Mouse (Mus musculus) MEL (cell line): Measurements from ENCODE around the gene Nr2c2ap. TPM values are rescaled to one million over a fixed set of nuclear protein-coding genes. Genes with fewer than 3 reads are reported as not detected.

ENCODE experiments used
- DNase-seq: peaks from one replicate; pipeline ENCODE4 v3.0.0; 2011; ENCODE audit warnings: low read depth, low spot score
- H3K27ac ChIP-seq: 2 replicates; pipeline ENCODE4 v1.5.1; 2012; ENCODE audit warnings: low read depth, mild to moderate bottlenecking, control low read depth, low read length, moderate library complexity; ENCODE audit not compliant: control insufficient read depth
- H3K27me3 ChIP-seq, 2 experiments: fragments of 150-350 bp in 1 of 2; sonication (generic) in 1 of 2; 2 replicates each; pipeline ENCODE4 v1.6.1; 2012; ENCODE audit warnings: low read length in 2 of 2, mild to moderate bottlenecking in 2 of 2, improper control_type of control experiment in 1 of 2, moderate library complexity in 1 of 2; ENCODE audit not compliant: insufficient read depth in 2 of 2, control insufficient read depth in 1 of 2
- H3K36me3 ChIP-seq, 2 experiments: 2 replicates each; pipeline ENCODE4 v1.6.1; 2012 to 2014; ENCODE audit warnings: low read length in 2 of 2, improper control_type of control experiment in 1 of 2, inconsistent platforms in 1 of 2, mild to moderate bottlenecking in 1 of 2; ENCODE audit not compliant: insufficient read depth in 2 of 2, control insufficient read depth in 1 of 2
- H3K4me1 ChIP-seq, 2 experiments: fragments of 150-350 bp in 1 of 2; sonication (generic) in 1 of 2; 2 replicates each; pipeline ENCODE4 v1.6.1; 2012; ENCODE audit warnings: low read length in 2 of 2, improper control_type of control experiment in 1 of 2, mild to moderate bottlenecking in 1 of 2; ENCODE audit not compliant: insufficient read depth in 2 of 2, control insufficient read depth in 1 of 2
- H3K4me3 ChIP-seq, 2 experiments: fragments of 150-350 bp in 1 of 2; sonication (generic) in 1 of 2; 2 replicates each; pipeline ENCODE4 v1.5.1; 2012; ENCODE audit warnings: low read depth in 2 of 2, low read length in 2 of 2, mild to moderate bottlenecking in 2 of 2, moderate library complexity in 2 of 2, control low read depth in 1 of 2, improper control_type of control experiment in 1 of 2; ENCODE audit not compliant: control insufficient read depth in 1 of 2, insufficient read depth in 1 of 2
- H3K79me2 ChIP-seq: 2 replicates; pipeline ENCODE4 v1.6.1; 2012; ENCODE audit warnings: mild to moderate bottlenecking, low read length, moderate library complexity; ENCODE audit not compliant: control insufficient read depth, poor library complexity, insufficient read depth
- H3K9ac ChIP-seq: 2 replicates; pipeline ENCODE4 v1.6.1; 2012; ENCODE audit warnings: low read depth, mild to moderate bottlenecking, control low read depth, low read length, moderate library complexity; ENCODE audit not compliant: control insufficient read depth, poor library complexity, severe bottlenecking
- H3K9me3 ChIP-seq: fragments of 150-350 bp; sonication (generic); replicated peaks from 2 replicates; pipeline ENCODE4 v1.6.1; 2012; ENCODE audit warnings: mild to moderate bottlenecking, low read length, improper control_type of control experiment, moderate library complexity; ENCODE audit not compliant: insufficient read depth
- CHD2 ChIP-seq: IDR thresholded peaks from 2 replicates; pipeline ENCODE4 v1.6.1; 2011; ENCODE audit warnings: low read length, improper control_type of control experiment
- CTCF ChIP-seq, 3 experiments: IDR thresholded peaks in 2 of 3; conservative IDR thresholded peaks in 1 of 3; 2 replicates each; pipeline ENCODE4 v1.5.1; 2011 to 2012; ENCODE audit warnings: low read length in 3 of 3, low read depth in 2 of 3, mild to moderate bottlenecking in 2 of 3, improper control_type of control experiment in 1 of 3, inconsistent platforms in 1 of 3, mixed read lengths in 1 of 3, moderate library complexity in 1 of 3; ENCODE audit not compliant: control insufficient read depth in 1 of 3, insufficient read depth in 1 of 3, poor library complexity in 1 of 3, severe bottlenecking in 1 of 3
- E2F4 ChIP-seq: IDR thresholded peaks from 2 replicates; pipeline ENCODE4 v1.6.1; 2011; ENCODE audit warnings: low read depth, low read length, improper control_type of control experiment, borderline replicate concordance
- EP300 ChIP-seq, 2 experiments: IDR thresholded peaks; 2 replicates each; pipeline ENCODE4 v1.6.1; 2011; ENCODE audit warnings: improper control_type of control experiment in 2 of 2, low read length in 2 of 2, low read depth in 1 of 2, mild to moderate bottlenecking in 1 of 2
- GABPA ChIP-seq: IDR thresholded peaks from 2 replicates; pipeline ENCODE4 v1.6.1; 2012; ENCODE audit warnings: low read depth, mild to moderate bottlenecking, inconsistent platforms, low read length, improper control_type of control experiment, moderate library complexity
- GATA1 ChIP-seq: IDR thresholded peaks from 2 replicates; pipeline ENCODE4 v1.6.1; 2011; ENCODE audit warnings: low read depth, low read length, improper control_type of control experiment
- HCFC1 ChIP-seq: IDR thresholded peaks from 2 replicates; pipeline ENCODE4 v1.6.1; 2012; ENCODE audit warnings: low read depth, mild to moderate bottlenecking, inconsistent platforms, low read length, improper control_type of control experiment, moderate library complexity
- JUND ChIP-seq: IDR thresholded peaks from 2 replicates; pipeline ENCODE4 v1.6.1; 2011; ENCODE audit warnings: low read depth, mild to moderate bottlenecking, improper control_type of control experiment, low read length
- KAT2A ChIP-seq: conservative IDR thresholded peaks from 2 replicates; pipeline ENCODE4 v1.6.1; 2012; ENCODE audit warnings: low read depth, low read length, improper control_type of control experiment, inconsistent platforms
- MAFK ChIP-seq: IDR thresholded peaks from 2 replicates; pipeline ENCODE4 v1.6.1; 2011; ENCODE audit warnings: low read depth, mild to moderate bottlenecking, low read length, improper control_type of control experiment, borderline replicate concordance
- MXI1 ChIP-seq: IDR thresholded peaks from 2 replicates; pipeline ENCODE4 v1.6.1; 2011; ENCODE audit warnings: mild to moderate bottlenecking, low read depth, low read length, improper control_type of control experiment
- MYB ChIP-seq: IDR thresholded peaks from 2 replicates; pipeline ENCODE4 v1.6.1; 2011; ENCODE audit warnings: mild to moderate bottlenecking, low read depth, low read length, improper control_type of control experiment
- NELFE ChIP-seq: IDR thresholded peaks from 2 replicates; pipeline ENCODE4 v1.6.1; 2011; ENCODE audit warnings: low read depth, low read length, improper control_type of control experiment
- NRF1 ChIP-seq: IDR thresholded peaks from 2 replicates; pipeline ENCODE4 v1.6.1; 2014; ENCODE audit warnings: low read depth, mild to moderate bottlenecking, inconsistent platforms, low read length, improper control_type of control experiment, moderate library complexity; ENCODE audit not compliant: poor library complexity, insufficient read depth, severe bottlenecking
- POLR2A ChIP-seq, 2 experiments: IDR thresholded peaks; 2 replicates each; pipeline ENCODE4 v1.6.1; 2011 to 2012; ENCODE audit warnings: low read length in 2 of 2, mild to moderate bottlenecking in 2 of 2, control low read depth in 1 of 2, improper control_type of control experiment in 1 of 2, low read depth in 1 of 2, moderate library complexity in 1 of 2; ENCODE audit not compliant: control insufficient read depth in 1 of 2, insufficient read depth in 1 of 2, poor library complexity in 1 of 2
- POLR2AphosphoS5 ChIP-seq: IDR thresholded peaks from 2 replicates; pipeline ENCODE4 v1.6.1; 2012; ENCODE audit warnings: low read depth, borderline replicate concordance, mild to moderate bottlenecking, inconsistent platforms, low read length, moderate library complexity, mixed read lengths
- RAD21 ChIP-seq: IDR thresholded peaks from 2 replicates; pipeline ENCODE4 v1.6.1; 2011; ENCODE audit warnings: mild to moderate bottlenecking, low read depth, low read length, improper control_type of control experiment
- RCOR1 ChIP-seq: IDR thresholded peaks from 2 replicates; pipeline ENCODE4 v1.6.1; 2012; ENCODE audit warnings: low read depth, mild to moderate bottlenecking, inconsistent platforms, low read length, improper control_type of control experiment
- SIN3A ChIP-seq: IDR thresholded peaks from 2 replicates; pipeline ENCODE4 v1.6.1; 2012; ENCODE audit warnings: low read length, improper control_type of control experiment, inconsistent platforms
- SMC3 ChIP-seq: IDR thresholded peaks from 2 replicates; pipeline ENCODE4 v1.6.1; 2011; ENCODE audit warnings: low read depth, low read length, improper control_type of control experiment
- TBP ChIP-seq: IDR thresholded peaks from 2 replicates; pipeline ENCODE4 v1.8.0; 2011; ENCODE audit warnings: low read depth, low read length, improper control_type of control experiment
- ZC3H11A ChIP-seq: IDR thresholded peaks from 2 replicates; pipeline ENCODE4 v1.6.1; 2012; ENCODE audit warnings: low read depth, mild to moderate bottlenecking, inconsistent platforms, low read length, improper control_type of control experiment
- ZMIZ1 ChIP-seq: IDR thresholded peaks from 2 replicates; pipeline ENCODE4 v1.6.1; 2012; ENCODE audit warnings: low read depth, mild to moderate bottlenecking, inconsistent platforms, low read length, improper control_type of control experiment, moderate library complexity
- polyA plus RNA-seq, 2 experiments: library from polyadenylated mRNA; stranded (reverse) in 1 of 2; unstranded in 1 of 2; fragments of >175 nt in 1 of 2; fragments of >200 nt in 1 of 2; gene quantifications; 2 replicates each; pipeline versions ENCODE4 v1.2.1 to v1.2.4; 2012; ENCODE audit warnings: low replicate concordance in 2 of 2, low read depth in 1 of 2; ENCODE audit not compliant: insufficient read length in 2 of 2, insufficient read depth in 1 of 2, missing spikeins in 1 of 2
- total RNA-seq: library from RNA; depleted of rRNA; stranded (reverse); fragments of 300-350 nt; gene quantifications from 2 replicates; pipeline ENCODE4 v1.2.3, GENCODE M21; 2012

Nr2c2ap gene
- total and polyA plus RNA-seq, 3 experiments = 24.6 to 55.7 TPM; not detected in 1

DNA sequence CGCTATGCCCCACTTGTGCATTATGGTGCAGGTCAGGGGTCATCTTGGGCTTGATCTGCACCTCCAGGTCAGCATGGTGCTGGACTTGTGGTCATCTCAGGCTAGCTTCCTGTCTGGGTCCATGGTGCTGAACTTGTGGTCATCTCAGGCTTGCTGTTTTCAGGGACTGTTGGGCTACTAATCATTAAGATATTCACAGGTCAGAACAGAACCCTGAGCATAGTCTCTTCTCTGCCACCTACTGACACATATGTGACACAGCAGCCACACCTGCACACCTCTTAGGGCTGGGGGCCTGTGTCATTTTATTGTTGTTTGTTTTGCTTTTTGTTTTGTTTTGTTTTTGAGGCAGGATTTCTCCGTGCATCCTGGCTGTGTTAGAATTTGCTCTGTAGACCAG is 8.3 kb upstream of the Nr2c2ap start:
- no peaks in the 10 kb centered on the region for H3K9me3 ChIP-seq
- no peak overlapping the region for H3K4me3 ChIP-seq
- TF ChIP-seq CTCF (IDR thresholded peaks at IDR 0.05 in 2 of 3, conservative IDR thresholded peaks at IDR 0.05 in 1 of 3; ENCODE audit: control insufficient read depth in 1 of 3, insufficient read depth in 1 of 3, low read depth in 2 of 3, low read length in 3 of 3, poor library complexity in 1 of 3, severe bottlenecking in 1 of 3) (peak; percentile 58 to 68 (median 60)), RCOR1 (no peak), MAFK (no peak), CHD2 (no peak), POLR2AphosphoS5 (no peak), JUND (no peak), HCFC1 (no peak), E2F4 (no peak), GABPA (no peak), EP300 (IDR thresholded peaks at IDR 0.05; ENCODE audit: low read depth in 1 of 2, low read length in 2 of 2) (no peak), TBP (no peak), POLR2A (IDR thresholded peaks at IDR 0.05; ENCODE audit: control insufficient read depth in 1 of 2, insufficient read depth in 1 of 2, low read depth in 1 of 2, low read length in 2 of 2, poor library complexity in 1 of 2) (no peak), ZC3H11A (0 out of 2 replicates have a peak, but pooled peaks have one; percentile 12), MYB (no peak), SMC3 (peak; percentile 73), GATA1 (no peak), SIN3A (no peak), MXI1 (no peak), RAD21 (peak; percentile 58), NELFE (no peak)
- TF ChIP-seq, all 39 proteins: peak for 4
- Histone ChIP-seq H3K27ac (no peak overlapping the region), H3K79me2 (no peaks in the 10 kb centered on the region), H3K9ac (no peak overlapping the region), H3K4me1 (no peaks in the 10 kb centered on the region), H3K36me3 (no peaks in the 10 kb centered on the region), H3K27me3 (peaks cover 0 to 4% of the 10 kb centered on the region in 2 experiments; a peak in 1 of 4 replicates)
- peak; percentile 42 for DNase-seq

DNA sequence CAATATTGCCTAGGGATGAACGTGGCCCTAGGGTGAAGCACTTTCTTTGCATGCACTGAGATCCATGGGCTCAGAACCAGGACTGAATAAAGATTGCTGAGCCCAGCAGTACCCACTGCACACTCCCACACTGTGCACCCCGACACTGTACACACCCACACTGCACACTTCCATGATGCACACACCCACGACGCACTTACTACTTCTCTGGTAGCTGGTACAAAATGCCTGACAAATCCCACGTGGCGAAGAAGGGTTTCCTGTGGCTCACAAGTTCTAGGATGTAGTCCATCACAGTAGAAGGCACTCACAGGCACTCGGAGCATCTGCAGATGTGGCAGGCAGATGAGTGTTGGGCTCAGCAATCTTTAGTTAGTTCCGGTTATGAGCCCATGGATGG is 6.1 kb upstream of the Nr2c2ap start:
- H3K27me3 ChIP-seq = peaks cover 0 to 4% of the 10 kb centered on the region in 2 experiments; a peak in 1 of 4 replicates
- H3K4me3 ChIP-seq = no peak overlapping the region
- no peak overlapping the region for H3K27ac ChIP-seq
- no peaks in the 10 kb centered on the region for H3K9me3 ChIP-seq
- TF ChIP-seq ZMIZ1 (no peak), NRF1 (no peak), TBP (no peak), KAT2A (no peak), SMC3 (no peak), HCFC1 (no peak), MYB (no peak)
- DNase-seq = no peak
- no peaks in the 10 kb centered on the region for H3K36me3 ChIP-seq
- no peaks in the 10 kb centered on the region for H3K79me2 ChIP-seq
- no peaks in the 10 kb centered on the region for H3K4me1 ChIP-seq
- no peak overlapping the region for H3K9ac ChIP-seq
